Mouse (Mus musculus) liver, embryonic 13.5 days (tissue): ENCODE measurements around the gene Nat10. TPM values are rescaled to one million over a fixed set of nuclear protein-coding genes. Genes with fewer than 3 reads are reported as not detected.

Experiments used
- ATAC-seq: fragments of 200-750 bp; cut with Nextera tagmentation; 2 replicates; pipeline ENCODE4 v1.8.0; 2017; ENCODE audit warnings: low read depth, mild to moderate bottlenecking, moderate number of reproducible peaks, moderate library complexity
- DNase-seq: peaks from one replicate; pipeline ENCODE4 v3.0.0; 2022
- H3K27ac ChIP-seq: fragments of 300-500 bp; sonication (generic); 2 replicates; pipeline ENCODE4 v1.5.1; 2015; ENCODE audit warnings: moderate library complexity, mild to moderate bottlenecking, inconsistent platforms
- H3K27me3 ChIP-seq: fragments of 300-500 bp; sonication (generic); 2 replicates; pipeline ENCODE4 v1.6.1; 2015; ENCODE audit warnings: mild to moderate bottlenecking, inconsistent platforms
- H3K36me3 ChIP-seq: fragments of 300-500 bp; sonication (generic); 2 replicates; pipeline ENCODE4 v1.6.1; 2015; ENCODE audit warnings: mild to moderate bottlenecking, inconsistent platforms
- H3K4me1 ChIP-seq: fragments of 300-500 bp; sonication (generic); replicated peaks from 2 replicates; pipeline ENCODE4 v1.6.1; 2015; ENCODE audit warnings: inconsistent platforms
- H3K4me2 ChIP-seq: fragments of 300-500 bp; sonication (generic); 2 replicates; pipeline ENCODE4 v1.6.1; 2015; ENCODE audit warnings: inconsistent platforms, mild to moderate bottlenecking, moderate library complexity
- H3K4me3 ChIP-seq: fragments of 300-500 bp; sonication (generic); replicated peaks from 2 replicates; pipeline ENCODE4 v1.5.1; 2015; ENCODE audit warnings: mild to moderate bottlenecking, inconsistent platforms
- H3K9ac ChIP-seq: fragments of 300-500 bp; sonication (generic); 2 replicates; pipeline ENCODE4 v1.6.1; 2015; ENCODE audit warnings: mild to moderate bottlenecking, inconsistent platforms
- H3K9me3 ChIP-seq: fragments of 300-500 bp; sonication (generic); replicated peaks from 2 replicates; pipeline ENCODE4 v1.6.1; 2016; ENCODE audit warnings: inconsistent platforms
- WGBS: fragments of 180-500 bp; shearing (Covaris S2); methylation state at CpG from one replicate; pipeline ENCODE4 v1.1.7; 2015; ENCODE audit not compliant: insufficient replicate concordance; 5-methylcytosine and 5-hydroxymethylcytosine counted together
- polyA plus RNA-seq: library from polyadenylated mRNA; unstranded; fragments of >200 nt; fragmentation: Nextera tagmentation; extraction: Ambion mirVana; gene quantifications from 2 replicates; pipeline ENCODE4 v1.2.1, GENCODE M21; 2015

Gene Nat10
- polyA plus RNA-seq, 1 experiment from 2014 or later, result 20.7 TPM

GRCm38 (mm10) chr2:103690828-103691227, 70.2 kb downstream of the Nat10 start:
- no peak for DNase-seq
- Histone ChIP-seq H3K4me3 (no peak overlapping the region), H3K36me3 (no peaks in the 10 kb centered on the region), H3K27ac (no peak overlapping the region), H3K9ac (no peak overlapping the region), H3K27me3 (no peaks in the 10 kb centered on the region), H3K4me2 (no peak overlapping the region), H3K4me1 (0 out of 2 replicates have a peak, but pooled peaks cover under 1% of the 10 kb centered on the region), H3K9me3 (no peaks in the 10 kb centered on the region)
- WGBS, result 41% methylated on average over 5 of the region's 5 CpGs
- ATAC-seq, result no peak

- ATAC-seq (no peak), DNase-seq (no peak)
- Histone ChIP-seq H3K4me1 (peaks cover 5% of the 10 kb centered on the region), H3K9ac (no peak overlapping the region), H3K9me3 (no peaks in the 10 kb centered on the region), H3K27ac (no peak overlapping the region), H3K4me2 (no peak overlapping the region), H3K36me3 (no peaks in the 10 kb centered on the region), H3K27me3 (no peaks in the 10 kb centered on the region), H3K4me3 (no peak overlapping the region)
- 42% methylated on average over 6 of the region's 6 CpGs for WGBS
Observed at GRCm38 (mm10) chr2:103690425-103690824, 70.6 kb downstream of the Nat10 start.

- no peaks in the 10 kb centered on the region for H3K36me3 ChIP-seq
- H3K27me3 ChIP-seq, result no peaks in the 10 kb centered on the region
- no peak for DNase-seq
- H3K9ac ChIP-seq, result no peak overlapping the region
- H3K4me3 ChIP-seq, result no peak overlapping the region
- H3K27ac ChIP-seq, result no peak overlapping the region
- no peaks in the 10 kb centered on the region for H3K9me3 ChIP-seq
- ATAC-seq, result no peak
- peaks cover 16% of the 10 kb centered on the region for H3K4me1 ChIP-seq
- H3K4me2 ChIP-seq, result no peak overlapping the region
Observed at GRCm38 (mm10) chr2:103687888-103688287, 73.2 kb downstream of the Nat10 start.

- no peak overlapping the region for H3K4me3 ChIP-seq
- H3K36me3 ChIP-seq, result no peaks in the 10 kb centered on the region
- no peak overlapping the region for H3K27ac ChIP-seq
- no peak overlapping the region for H3K4me2 ChIP-seq
- ATAC-seq (no peak), DNase-seq (no peak)
- no peaks in the 10 kb centered on the region for H3K9me3 ChIP-seq
- H3K27me3 ChIP-seq, result no peaks in the 10 kb centered on the region
- H3K9ac ChIP-seq, result no peak overlapping the region
- H3K4me1 ChIP-seq, result peaks cover 20% of the 10 kb centered on the region
Observed at GRCm38 (mm10) chr2:103687143-103687542, 73.9 kb downstream of the Nat10 start.

GRCm38 (mm10) chr2:103685581-103685980, 75.5 kb downstream of the Nat10 start:
- Histone ChIP-seq H3K27ac (no peak overlapping the region), H3K9ac (no peak overlapping the region), H3K36me3 (no peaks in the 10 kb centered on the region), H3K4me2 (no peak overlapping the region), H3K4me3 (no peak overlapping the region), H3K9me3 (no peaks in the 10 kb centered on the region), H3K4me1 (peaks cover 20% of the 10 kb centered on the region), H3K27me3 (no peaks in the 10 kb centered on the region)
- DNase-seq (no peak), ATAC-seq (no peak)
- WGBS, result 51% methylated on average over 4 of the region's 4 CpGs

- H3K36me3 ChIP-seq, result no peaks in the 10 kb centered on the region
- H3K4me1 ChIP-seq, result peaks cover 20% of the 10 kb centered on the region
- no peak overlapping the region for H3K9ac ChIP-seq
- H3K4me2 ChIP-seq, result no peak overlapping the region
- DNase-seq (no peak), ATAC-seq (no peak)
- no peaks in the 10 kb centered on the region for H3K27me3 ChIP-seq
- H3K27ac ChIP-seq, result no peak overlapping the region
- WGBS, result 57% methylated on average over 7 of the region's 7 CpGs
- H3K4me3 ChIP-seq, result no peak overlapping the region
- no peaks in the 10 kb centered on the region for H3K9me3 ChIP-seq
Observed at GRCm38 (mm10) chr2:103684926-103685577, 76.0 kb downstream of the Nat10 start.

GRCm38 (mm10) chr2:103684431-103684830, 76.6 kb downstream of the Nat10 start:
- no peak overlapping the region for H3K9ac ChIP-seq
- H3K4me2 ChIP-seq, result no peak overlapping the region
- ATAC-seq (no peak), DNase-seq (no peak)
- H3K4me1 ChIP-seq, result peaks cover 20% of the 10 kb centered on the region
- WGBS, result 63% methylated on average over 2 of the region's 2 CpGs
- H3K9me3 ChIP-seq, result no peaks in the 10 kb centered on the region
- H3K4me3 ChIP-seq, result no peak overlapping the region
- H3K27ac ChIP-seq, result no peak overlapping the region
- H3K36me3 ChIP-seq, result no peaks in the 10 kb centered on the region
- H3K27me3 ChIP-seq, result 0 out of 2 replicates have a peak, but pooled peaks cover under 1% of the 10 kb centered on the region

GRCm38 (mm10) chr2:103682927-103683442, 78.1 kb downstream of the Nat10 start:
- no peak for ATAC-seq
- no peak for DNase-seq
- 62% methylated on average over 9 of the region's 9 CpGs for WGBS
- Histone ChIP-seq H3K4me3 (no peak overlapping the region), H3K4me1 (peaks cover 20% of the 10 kb centered on the region), H3K9ac (no peak overlapping the region), H3K9me3 (no peaks in the 10 kb centered on the region), H3K36me3 (no peaks in the 10 kb centered on the region), H3K27ac (no peak overlapping the region), H3K4me2 (no peak overlapping the region), H3K27me3 (0 out of 2 replicates have a peak, but pooled peaks cover 3% of the 10 kb centered on the region)

- Histone ChIP-seq H3K4me1 (peaks cover 20% of the 10 kb centered on the region), H3K4me2 (no peak overlapping the region), H3K36me3 (no peaks in the 10 kb centered on the region), H3K9me3 (no peaks in the 10 kb centered on the region), H3K27me3 (0 out of 2 replicates have a peak, but pooled peaks cover 3% of the 10 kb centered on the region), H3K27ac (no peak overlapping the region), H3K4me3 (no peak overlapping the region), H3K9ac (no peak overlapping the region)
- 33% methylated on average over 9 of the region's 9 CpGs for WGBS
- DNase-seq (no peak), ATAC-seq (no peak)
Observed at GRCm38 (mm10) chr2:103682261-103682722, 78.8 kb downstream of the Nat10 start.

GRCm38 (mm10) chr2:103681149-103681548, 79.9 kb downstream of the Nat10 start:
- DNase-seq, result no peak
- Histone ChIP-seq H3K27ac (no peak overlapping the region), H3K9ac (no peak overlapping the region), H3K9me3 (no peaks in the 10 kb centered on the region), H3K4me2 (no peak overlapping the region), H3K4me1 (peaks cover 20% of the 10 kb centered on the region), H3K4me3 (no peak overlapping the region), H3K36me3 (no peaks in the 10 kb centered on the region), H3K27me3 (0 out of 2 replicates have a peak, but pooled peaks cover 3% of the 10 kb centered on the region)
- no peak for ATAC-seq
- 64% methylated on average over 5 of the region's 5 CpGs for WGBS

- ATAC-seq (no peak), DNase-seq (no peak)
- no peak overlapping the region for H3K4me2 ChIP-seq
- WGBS, result 40% methylated on average over 9 of the region's 9 CpGs
- H3K4me1 ChIP-seq, result peaks cover 16% of the 10 kb centered on the region
- 0 out of 2 replicates have a peak, but pooled peaks cover 3% of the 10 kb centered on the region for H3K27me3 ChIP-seq
- no peak overlapping the region for H3K4me3 ChIP-seq
- H3K9ac ChIP-seq, result no peak overlapping the region
- no peaks in the 10 kb centered on the region for H3K9me3 ChIP-seq
- H3K27ac ChIP-seq, result no peak overlapping the region
- H3K36me3 ChIP-seq, result no peaks in the 10 kb centered on the region
Observed at GRCm38 (mm10) chr2:103680364-103681110, 80.5 kb downstream of the Nat10 start.
